Mouse (Mus musculus) spleen, adult 2 months (tissue): ENCODE results near the gene Gli1. TPM values are rescaled to one million over a fixed set of nuclear protein-coding genes. Genes with fewer than 3 reads are reported as not detected.
A peak's percentile ranks its signal among the peaks of the same experiment; 100 is the strongest.

Experiments used
- DNase-seq, 2 experiments: peaks; one replicate each; pipeline versions ENCODE4 v3.0.0 to v3.0.0-alpha.2; 2012 to 2021; ENCODE audit warnings: low spot score in 2 of 2, low read depth in 1 of 2
- H3K27ac ChIP-seq: fragments of 200-500 bp; 2 replicates; pipeline ENCODE4 v1.5.1; 2012; ENCODE audit warnings: low read length, inconsistent platforms; ENCODE audit not compliant: insufficient read depth
- H3K27me3 ChIP-seq: fragments of 200-500 bp; 2 replicates; pipeline ENCODE4 v1.6.1; 2012; ENCODE audit warnings: mild to moderate bottlenecking, moderate library complexity, low read length, inconsistent platforms; ENCODE audit not compliant: control insufficient read depth, insufficient read depth
- H3K36me3 ChIP-seq: fragments of 200-500 bp; 2 replicates; pipeline ENCODE4 v1.6.1; 2012; ENCODE audit warnings: mild to moderate bottlenecking, low read length, inconsistent platforms; ENCODE audit not compliant: control insufficient read depth, insufficient read depth
- H3K4me1 ChIP-seq: fragments of 200-500 bp; 2 replicates; pipeline ENCODE4 v1.6.1; 2011; ENCODE audit warnings: inconsistent platforms; ENCODE audit not compliant: control insufficient read depth, insufficient read depth, insufficient read length
- H3K4me3 ChIP-seq: fragments of 200-500 bp; 2 replicates; pipeline ENCODE4 v1.5.1; 2011; ENCODE audit warnings: mild to moderate bottlenecking, inconsistent platforms; ENCODE audit not compliant: insufficient read depth, insufficient read length; ENCODE audit errors: extremely low read depth
- CTCF ChIP-seq: fragments of 200-500 bp; IDR thresholded peaks from 2 replicates; pipeline ENCODE4 v1.5.1; 2011; ENCODE audit warnings: mild to moderate bottlenecking, inconsistent platforms; ENCODE audit not compliant: insufficient read depth, insufficient read length, insufficient replicate concordance; ENCODE audit errors: extremely low read depth
- POLR2A ChIP-seq: fragments of 200-500 bp; IDR thresholded peaks from 2 replicates; pipeline ENCODE4 v1.6.1; 2011; ENCODE audit warnings: low read depth, low read length, inconsistent platforms
- WGBS: fragments of 180-500 bp; shearing (Covaris S2); methylation state at CpG from one replicate; pipeline ENCODE4 v1.1.7; 2018; 5-methylcytosine and 5-hydroxymethylcytosine counted together
- polyA plus RNA-seq: library from polyadenylated mRNA; depleted of rRNA; stranded (reverse); fragments of >200 nt; gene quantifications from 2 replicates; pipeline ENCODE4 v1.2.3, GENCODE M21; 2012

The Gli1 gene
- polyA plus RNA-seq, 1 experiment, result 0.42 TPM

DNA sequence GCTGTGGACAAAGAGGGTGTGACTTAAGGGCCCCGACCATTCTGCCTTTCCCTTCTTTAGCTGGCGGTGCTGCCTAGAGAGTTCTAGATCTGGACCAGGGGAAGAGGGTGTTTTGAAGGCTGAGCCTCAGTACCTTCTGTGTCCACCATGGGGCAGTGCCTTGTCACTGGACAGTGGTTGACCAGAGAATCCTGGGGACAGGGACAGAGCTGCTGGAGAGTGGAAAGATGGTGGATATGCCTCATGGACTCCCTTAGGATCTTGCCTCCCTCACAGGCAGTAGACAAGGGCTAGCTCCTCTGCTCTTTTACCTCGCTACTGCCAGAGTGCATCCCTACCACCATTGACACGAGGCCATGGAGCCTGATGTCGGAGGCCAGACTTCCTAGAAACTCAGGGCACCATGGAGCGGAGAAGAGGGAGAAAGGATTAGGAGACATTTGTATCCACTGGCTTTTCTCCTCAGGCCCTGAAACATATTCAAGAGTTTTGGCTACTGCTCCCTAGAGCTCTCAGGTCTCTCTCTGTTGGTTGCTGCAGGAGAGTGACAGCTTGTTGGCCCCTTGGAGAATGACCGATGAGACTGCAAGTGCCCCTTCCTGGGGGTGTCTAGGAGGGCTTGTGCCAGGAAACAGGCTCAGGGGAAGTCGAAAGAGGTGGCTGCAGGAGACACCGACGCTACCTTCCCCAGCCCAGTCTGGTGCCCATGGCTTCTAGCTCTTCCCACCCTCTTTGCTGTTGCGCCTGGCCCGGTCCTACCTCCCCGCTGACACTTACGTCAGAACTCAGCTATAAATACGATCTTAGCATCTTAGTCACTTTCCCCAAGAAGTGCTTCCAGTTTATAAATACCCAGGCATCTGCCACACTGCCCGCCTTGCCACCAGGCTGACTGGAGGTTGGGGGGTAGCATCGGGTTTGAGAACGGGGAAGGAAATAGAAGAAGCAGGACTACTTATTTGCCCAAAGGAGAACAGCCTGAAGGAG, 12.4 kb upstream of the Gli1 start, which contains the start of gene Inhbe:
Gene Inhbe, minus strand, starts transcription at position 503 of the 987 bp plus-strand sequence.
- no peaks in the 10 kb centered on the region; the same call in 1 of the 2 replicates for H3K4me1 ChIP-seq
- H3K27me3 ChIP-seq, result no peaks in the 10 kb centered on the region
- H3K27ac ChIP-seq, result no peak within 1 kb of the TSS
- WGBS, result 37% methylated on average over 18 of the region's 18 CpGs
- no peak within 1 kb of the TSS for H3K4me3 ChIP-seq
- TF ChIP-seq CTCF, result no peak
- TF ChIP-seq POLR2A, result no peak
- no peaks in the 10 kb centered on the region for H3K36me3 ChIP-seq
- no peak for DNase-seq

DNA sequence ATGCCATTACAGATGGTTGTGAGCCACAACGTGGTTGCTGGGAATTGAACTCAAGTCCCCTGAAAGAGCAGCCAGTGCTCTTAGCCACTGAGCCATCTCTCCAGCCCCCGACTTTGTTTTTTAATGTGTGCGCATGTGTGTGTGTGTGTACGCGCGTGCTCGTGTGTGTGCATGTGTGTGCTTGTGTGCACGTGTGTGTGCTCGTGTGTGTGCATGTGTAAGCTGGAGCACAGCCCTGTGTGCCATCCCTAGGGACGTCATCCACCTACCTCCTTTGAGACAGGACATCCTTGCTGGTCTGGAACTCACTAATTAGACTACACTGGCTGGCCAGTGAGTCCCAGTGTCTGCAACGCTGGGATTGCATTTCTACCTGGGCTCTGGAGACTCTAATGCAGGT, 11.0 kb upstream of the Gli1 start:
- no peak overlapping the region for H3K4me3 ChIP-seq
- 88% methylated on average over 11 of the region's 11 CpGs for WGBS
- no peak for DNase-seq
- H3K27me3 ChIP-seq, result no peaks in the 10 kb centered on the region
- TF ChIP-seq POLR2A (no peak), CTCF (no peak)
- H3K36me3 ChIP-seq, result no peaks in the 10 kb centered on the region
- no peak overlapping the region for H3K27ac ChIP-seq
- H3K4me1 ChIP-seq, result no peaks in the 10 kb centered on the region; the same call in 1 of the 2 replicates

DNA sequence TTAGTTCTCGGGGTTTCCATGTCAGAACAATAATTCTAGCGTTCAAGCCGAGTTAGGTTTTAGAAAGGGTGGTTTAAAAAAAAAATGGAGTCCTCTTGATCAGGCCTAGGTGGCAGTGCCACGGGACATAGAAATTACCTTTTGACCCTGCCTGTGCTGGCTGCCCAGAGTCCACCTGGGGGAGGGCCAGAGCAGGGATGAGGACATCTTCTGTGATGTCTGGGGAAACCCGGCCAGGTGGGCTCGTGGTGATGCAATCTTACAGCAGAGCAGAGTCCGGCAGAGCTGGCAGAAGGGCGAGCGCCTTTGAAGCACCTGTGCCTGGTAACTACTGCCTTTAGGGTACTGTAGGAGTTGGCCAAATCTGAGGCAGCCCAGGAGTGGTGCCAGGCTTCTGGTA, 10.4 kb upstream of the Gli1 start:
- DNase-seq, result no peak
- Histone ChIP-seq H3K4me1 (no peaks in the 10 kb centered on the region; the same call in 1 of the 2 replicates), H3K27ac (no peak overlapping the region), H3K36me3 (no peaks in the 10 kb centered on the region), H3K27me3 (no peaks in the 10 kb centered on the region), H3K4me3 (no peak overlapping the region)
- TF ChIP-seq CTCF, result no peak
- TF ChIP-seq POLR2A, result no peak
- WGBS, result 86% methylated on average over 9 of the region's 9 CpGs

DNA sequence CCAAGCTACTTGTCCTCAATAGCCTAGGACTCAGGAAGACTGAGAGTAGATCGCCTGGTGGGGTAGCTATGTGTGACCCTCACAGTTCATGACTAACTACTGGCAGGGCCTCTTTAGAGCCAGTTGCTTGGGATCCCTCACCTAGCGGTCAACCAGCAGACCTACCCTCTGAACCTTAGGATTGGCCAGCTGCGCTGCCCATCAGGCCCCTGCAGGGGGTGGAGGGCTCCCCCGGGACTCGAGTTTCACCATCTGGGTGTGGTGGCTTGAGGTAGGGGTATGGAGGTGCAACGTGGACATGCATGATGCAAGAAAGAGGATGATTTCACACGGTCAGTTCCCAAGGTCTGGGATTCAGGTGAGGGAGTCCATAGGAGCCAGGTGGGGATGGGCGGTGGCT, 9.9 kb upstream of the Gli1 start:
- H3K36me3 ChIP-seq, result no peaks in the 10 kb centered on the region
- DNase-seq, result no peak
- 88% methylated on average over 8 of the region's 8 CpGs for WGBS
- no peak for TF ChIP-seq POLR2A
- TF ChIP-seq CTCF, result no peak
- H3K27me3 ChIP-seq, result no peaks in the 10 kb centered on the region
- no peak overlapping the region for H3K4me3 ChIP-seq
- no peaks in the 10 kb centered on the region; the same call in 1 of the 2 replicates for H3K4me1 ChIP-seq
- H3K27ac ChIP-seq, result no peak overlapping the region

DNA sequence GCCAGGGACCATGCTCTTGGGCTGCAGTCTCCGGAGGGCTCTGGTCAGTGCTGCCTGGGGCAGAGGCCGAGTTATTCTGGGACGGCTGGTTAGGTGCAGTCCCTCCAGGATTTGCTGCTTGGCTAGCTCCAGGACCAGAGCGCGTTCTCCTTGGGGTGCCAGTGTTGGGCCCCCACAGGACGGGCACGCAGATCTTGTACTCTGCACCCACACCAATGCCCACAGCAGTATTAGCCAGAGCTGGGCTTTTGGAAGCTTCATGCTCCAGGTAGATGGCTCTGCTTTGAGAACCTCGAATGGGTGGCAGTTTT, 9.5 kb upstream of the Gli1 start:
- Histone ChIP-seq H3K27me3 (no peaks in the 10 kb centered on the region), H3K4me3 (no peak overlapping the region), H3K4me1 (no peaks in the 10 kb centered on the region; the same call in 1 of the 2 replicates), H3K36me3 (no peaks in the 10 kb centered on the region), H3K27ac (no peak overlapping the region)
- TF ChIP-seq CTCF, result no peak
- TF ChIP-seq POLR2A, result no peak
- DNase-seq, result no peak
- 91% methylated on average over 8 of the region's 8 CpGs for WGBS

DNA sequence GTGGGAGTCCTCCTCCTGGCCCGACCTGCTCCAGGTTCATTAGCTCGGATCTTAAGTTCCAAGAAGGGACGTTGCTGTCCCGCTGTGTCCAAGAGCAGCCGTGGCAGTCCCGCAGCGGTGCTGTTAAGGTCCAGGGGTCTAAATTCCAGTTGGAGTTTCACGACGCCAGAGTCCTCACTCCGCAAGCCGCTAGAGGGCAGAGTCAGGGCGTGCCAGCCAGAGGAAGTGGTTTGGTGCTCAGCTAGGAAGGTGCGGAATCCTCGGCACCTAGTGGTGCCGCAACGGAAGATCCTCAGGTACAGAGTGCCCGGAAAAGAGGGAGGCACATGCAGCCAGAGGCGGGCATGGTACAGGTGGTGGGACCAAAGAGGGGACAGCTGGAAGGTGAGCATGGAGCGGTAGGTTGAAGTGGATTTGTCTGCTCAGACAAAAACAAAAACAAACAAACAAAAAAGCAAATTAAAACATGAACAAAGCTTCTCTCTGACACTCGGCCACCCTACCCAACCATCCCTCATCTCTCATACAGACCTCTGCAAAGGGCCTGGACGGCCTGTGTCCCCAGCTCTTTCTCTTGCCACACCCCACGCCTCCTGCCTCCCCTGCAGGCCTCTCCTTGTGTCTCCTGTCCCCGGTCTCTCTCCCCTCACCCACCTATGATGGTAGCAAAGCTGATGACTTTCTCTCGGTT, 9.0 kb upstream of the Gli1 start:
- no peaks in the 10 kb centered on the region; the same call in 1 of the 2 replicates for H3K4me1 ChIP-seq
- H3K36me3 ChIP-seq, result no peaks in the 10 kb centered on the region
- 14% methylated on average over 24 of the region's 24 CpGs for WGBS
- no peak overlapping the region for H3K27ac ChIP-seq
- no peak overlapping the region; the same call in 1 of the 2 replicates for H3K4me3 ChIP-seq
- no peak for TF ChIP-seq POLR2A
- peak; percentile 87 for TF ChIP-seq CTCF
- no peaks in the 10 kb centered on the region for H3K27me3 ChIP-seq
- peak; percentile 23 to 64 for DNase-seq
